Mouse (Mus musculus) neutrophil, adult 5-6 weeks (primary cell): Measurements from ENCODE around the gene Zfand3. TPM values are rescaled to one million over a fixed set of nuclear protein-coding genes. Genes with fewer than 3 reads are reported as not detected.

Source experiments
- ATAC-seq: fragments of 151-379, 151-347 bp; 2 replicates; pipeline ENCODE4 v1.8.0; 2017; ENCODE audit warnings: mild to moderate bottlenecking, moderate TSS enrichment; ENCODE audit not compliant: insufficient number of reproducible peaks, poor library complexity, low FRiP score, severe bottlenecking; ENCODE audit errors: extremely low read depth
- total RNA-seq: library from RNA; stranded (forward); fragments of 200-1000 nt; gene quantifications from 2 replicates; pipeline ENCODE4 v1.2.3, GENCODE M21; 2017

Gene Zfand3
- total RNA-seq, 1 experiment from 2014 or later: 83.2 TPM

DNA sequence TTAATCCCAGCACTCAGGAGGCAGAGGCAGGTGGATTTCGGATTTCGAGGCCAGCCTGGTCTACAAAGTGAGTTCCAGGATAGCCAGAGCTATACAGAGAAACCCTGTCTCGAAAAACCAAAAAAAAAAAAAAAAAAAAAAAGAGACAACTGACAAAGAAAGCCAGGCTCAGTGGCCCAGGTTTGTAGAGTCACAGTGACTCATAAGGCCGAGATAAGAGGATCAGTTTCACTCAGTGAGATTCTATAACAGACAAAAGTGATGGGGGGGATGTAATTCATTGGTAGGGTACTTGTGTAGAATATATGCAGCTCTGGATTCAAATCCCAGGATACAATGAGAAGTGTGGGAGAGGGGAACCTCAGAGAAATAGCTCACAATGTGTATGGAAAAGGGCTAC is 10.1 kb upstream of the Zfand3 start:
- ATAC-seq: no peak

DNA sequence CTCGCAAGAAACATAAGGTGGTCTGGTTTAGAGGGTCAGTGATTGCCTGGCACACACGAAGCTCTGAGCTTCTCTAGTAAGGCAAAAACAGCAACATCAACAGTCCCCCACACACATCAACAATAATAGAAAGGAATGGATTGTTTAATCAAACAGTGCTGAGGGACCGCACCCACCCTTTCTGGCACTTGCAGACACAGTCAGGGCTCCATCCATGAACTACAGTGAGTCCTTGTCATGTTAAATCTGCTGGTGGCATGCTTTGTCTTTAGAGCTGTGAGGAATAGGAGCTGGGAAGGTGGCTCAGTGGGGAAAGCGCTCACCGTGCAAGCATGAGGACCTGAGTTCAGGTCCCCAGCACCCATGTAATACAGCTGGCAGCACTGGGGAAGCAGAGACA is 8.5 kb upstream of the Zfand3 start:
- no peak for ATAC-seq

DNA sequence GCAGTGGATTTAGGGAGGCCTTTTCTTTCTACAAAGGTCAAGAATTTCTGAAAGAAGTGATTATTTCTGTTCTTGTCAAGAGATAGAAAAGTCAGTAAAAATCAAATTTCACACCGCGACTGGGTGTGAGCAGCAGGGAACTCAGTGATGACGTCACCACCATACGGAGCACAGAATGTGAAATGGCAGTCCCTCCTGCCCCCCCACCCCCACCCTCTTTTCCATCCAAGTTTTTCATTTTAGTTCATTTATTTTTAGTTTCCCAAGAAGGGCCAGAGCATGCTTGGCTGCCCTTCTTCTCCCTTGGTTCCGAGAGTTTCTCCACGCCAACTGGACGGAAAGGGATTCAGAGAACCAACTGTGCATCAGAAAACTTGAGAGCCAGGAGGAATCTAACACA is 6.8 kb upstream of the Zfand3 start:
- ATAC-seq: no peak

DNA sequence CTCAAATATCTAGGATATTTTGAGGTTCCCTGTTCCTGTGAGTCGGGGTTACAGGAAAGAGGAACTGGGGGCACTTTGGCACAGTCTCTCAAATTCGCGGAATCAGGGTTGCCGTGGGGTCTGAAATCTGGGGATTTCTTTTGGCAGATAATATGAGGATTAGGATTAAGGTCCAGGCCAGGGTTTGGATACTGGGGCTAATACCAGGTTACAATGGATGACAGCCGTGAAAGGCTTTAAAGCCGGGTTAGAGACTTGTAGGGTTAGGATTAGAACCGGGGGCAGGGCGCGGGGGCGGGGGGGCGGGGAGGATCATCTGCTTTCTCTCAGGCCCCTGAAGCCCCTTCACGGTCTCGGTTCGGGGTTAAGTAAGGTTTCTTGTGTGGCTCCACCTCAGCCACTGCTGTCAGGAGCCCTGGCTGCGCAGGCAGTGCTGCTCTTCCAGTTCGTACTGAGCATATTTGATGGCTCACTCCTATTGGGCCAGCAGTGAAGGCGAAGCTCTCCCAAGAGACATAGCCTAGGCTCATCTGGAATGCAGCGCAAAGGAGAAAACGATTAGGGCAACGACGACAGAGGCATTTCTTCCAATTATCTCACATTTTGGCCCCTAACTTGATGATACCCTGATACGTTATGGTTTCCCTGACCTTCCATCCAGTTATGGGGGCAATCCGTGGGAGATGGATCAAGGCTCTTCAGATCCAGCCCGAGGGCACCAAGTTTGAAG is 5.8 kb upstream of the Zfand3 start:
- ATAC-seq: no peak

DNA sequence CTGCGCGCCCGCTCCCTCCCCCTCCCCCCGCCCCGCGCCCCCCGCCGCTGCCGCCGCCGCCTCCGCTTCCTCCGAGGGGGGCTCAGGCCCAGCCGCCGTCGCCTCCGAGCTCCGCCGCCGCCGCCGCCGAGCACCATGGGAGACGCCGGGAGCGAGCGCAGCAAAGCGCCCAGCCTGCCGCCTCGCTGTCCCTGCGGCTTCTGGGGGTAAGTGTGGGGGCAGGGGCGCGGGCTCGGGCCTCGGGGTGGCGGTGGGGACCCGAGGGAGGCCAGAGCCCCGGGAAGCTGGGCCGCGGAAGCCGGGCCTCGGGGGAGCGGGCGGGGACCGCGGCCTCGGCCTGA is 540 bp downstream of the Zfand3 start:
- ATAC-seq: no peak

DNA sequence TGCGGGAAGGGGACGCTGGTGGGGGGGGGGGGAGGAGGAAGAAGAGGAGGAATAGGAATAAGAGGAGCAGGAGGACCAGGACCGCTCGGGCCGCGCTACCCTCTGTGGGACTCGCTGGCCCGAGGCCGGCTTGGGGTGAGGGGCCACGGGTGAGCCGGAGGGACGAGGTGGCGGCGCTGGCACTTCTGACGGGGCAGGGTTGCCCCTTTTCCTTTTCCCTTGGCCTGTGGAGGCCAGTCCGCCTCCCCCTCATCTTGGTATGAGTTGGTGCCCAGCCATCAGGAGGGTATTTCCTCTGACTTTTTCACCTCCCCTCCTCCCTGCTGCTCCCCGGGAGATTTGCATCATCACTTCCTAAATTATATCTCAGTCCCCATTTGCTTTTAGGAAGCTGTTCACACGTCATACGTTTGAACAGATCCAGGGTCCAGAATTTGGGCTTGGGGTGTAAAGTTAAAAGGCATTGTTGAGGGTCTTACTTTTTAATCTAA is 963 bp downstream of the Zfand3 start:
- peak; percentile 21; the same call in 1 of the 2 replicates for ATAC-seq

DNA sequence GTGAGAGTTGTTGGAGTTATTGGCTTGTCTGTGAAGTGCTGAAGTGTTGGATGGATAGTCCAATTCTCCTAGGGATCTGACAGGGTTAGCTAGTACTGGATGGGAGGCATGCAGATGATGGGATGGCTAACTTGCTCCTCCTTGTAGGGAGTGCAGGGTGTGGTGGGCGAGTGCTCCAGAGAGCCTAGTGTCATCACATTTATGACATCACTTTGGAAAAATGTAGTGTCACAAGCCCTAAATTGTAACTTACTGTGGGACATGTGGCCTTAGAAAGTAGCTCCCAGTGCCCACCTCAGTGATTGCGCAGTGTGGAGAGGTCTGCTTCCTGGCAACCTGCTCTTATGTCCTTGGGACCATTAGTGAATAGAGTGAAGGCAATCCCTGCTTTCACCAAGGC is 2.3 kb downstream of the Zfand3 start:
- no peak for ATAC-seq

DNA sequence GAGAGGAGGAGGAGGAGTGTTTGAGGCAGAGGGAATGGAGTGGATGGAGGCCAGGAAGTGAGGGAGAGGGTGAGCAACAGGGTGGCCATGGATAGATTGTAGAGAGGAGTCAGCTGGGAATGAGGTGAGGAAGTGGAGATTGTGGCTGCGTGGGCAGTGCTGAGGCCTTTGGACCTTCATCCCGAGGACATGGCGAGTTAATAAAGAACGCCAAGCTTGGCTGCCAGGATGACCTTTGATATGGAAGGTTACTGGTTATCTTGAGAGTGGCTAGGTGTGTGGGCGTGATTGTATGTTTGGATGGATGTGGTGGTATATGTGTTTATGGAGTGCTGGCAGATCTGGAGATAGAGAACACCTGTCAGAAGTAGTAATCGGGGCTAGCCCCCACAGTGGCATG is 3.4 kb downstream of the Zfand3 start:
- ATAC-seq: no peak

DNA sequence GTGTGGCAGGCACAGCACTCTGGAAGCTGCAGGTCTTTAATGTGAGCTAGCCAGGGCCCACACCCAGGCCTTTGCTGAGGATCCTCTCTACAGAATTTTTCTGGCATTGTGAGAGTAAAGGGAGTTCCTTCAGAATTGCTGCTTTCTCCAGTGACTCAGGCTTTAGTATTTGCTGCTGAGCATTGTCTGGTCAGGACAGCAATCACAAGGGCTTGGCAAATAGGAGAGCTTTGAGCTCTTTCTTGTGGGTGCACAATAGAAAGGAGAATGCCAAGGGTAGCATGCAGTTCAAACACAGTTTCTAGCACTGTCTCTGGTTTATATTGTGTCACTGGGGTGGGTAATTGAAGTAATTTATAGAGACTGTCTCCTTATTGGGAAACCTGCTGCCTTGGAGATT is 3.9 kb downstream of the Zfand3 start:
- ATAC-seq: no peak

DNA sequence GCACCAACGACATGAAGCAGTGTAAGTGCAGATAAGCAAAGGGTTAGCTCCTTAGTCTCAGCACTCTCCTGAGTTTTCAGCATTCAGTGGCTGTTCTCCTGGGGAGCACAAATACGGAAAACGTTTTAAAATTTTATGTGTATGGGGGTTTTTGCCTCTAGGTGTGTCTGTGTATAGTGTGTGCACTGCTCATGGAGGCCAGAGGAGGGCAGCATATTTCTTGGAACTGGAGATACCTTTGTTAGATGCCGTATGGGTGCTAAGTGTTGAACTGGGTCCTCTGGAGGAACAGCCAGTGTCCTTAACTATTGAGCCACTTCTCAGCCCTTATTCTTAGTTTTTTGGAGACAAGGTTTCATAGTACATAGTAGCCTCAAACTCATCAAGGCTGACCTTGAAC is 10.1 kb downstream of the Zfand3 start:
- ATAC-seq: no peak

DNA sequence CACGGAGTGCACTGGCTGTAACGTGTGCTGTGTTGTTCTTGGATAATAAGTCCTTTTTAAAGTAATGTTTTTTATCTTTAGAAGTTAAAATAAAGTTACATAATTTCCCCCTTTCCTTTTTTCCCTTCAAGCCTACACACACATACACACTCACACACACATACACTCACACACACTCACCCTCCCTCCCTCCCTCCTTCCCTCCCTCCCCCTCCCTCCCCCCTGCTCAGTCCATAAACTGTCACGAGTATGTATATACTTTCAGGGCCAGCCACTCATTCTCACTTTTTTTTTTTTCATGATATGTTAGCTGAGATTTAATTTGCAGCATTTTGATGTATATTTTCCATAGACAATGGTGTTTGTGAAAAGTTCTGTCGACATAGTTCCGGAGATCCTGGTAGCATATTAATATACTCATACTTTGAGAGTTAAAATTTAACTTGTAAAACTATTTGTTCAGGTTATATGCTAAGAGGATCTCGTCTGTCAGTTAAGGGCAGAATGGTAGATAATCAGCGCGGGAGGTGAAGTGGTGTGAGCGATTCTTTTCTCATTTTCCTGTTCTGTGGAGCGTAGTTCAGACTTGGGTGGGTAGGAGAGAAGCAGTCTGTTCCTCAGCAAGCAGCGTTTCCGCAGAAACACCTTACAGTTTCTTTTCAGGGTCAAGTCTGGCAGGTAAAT is 14.5 kb downstream of the Zfand3 start:
- ATAC-seq: no peak

DNA sequence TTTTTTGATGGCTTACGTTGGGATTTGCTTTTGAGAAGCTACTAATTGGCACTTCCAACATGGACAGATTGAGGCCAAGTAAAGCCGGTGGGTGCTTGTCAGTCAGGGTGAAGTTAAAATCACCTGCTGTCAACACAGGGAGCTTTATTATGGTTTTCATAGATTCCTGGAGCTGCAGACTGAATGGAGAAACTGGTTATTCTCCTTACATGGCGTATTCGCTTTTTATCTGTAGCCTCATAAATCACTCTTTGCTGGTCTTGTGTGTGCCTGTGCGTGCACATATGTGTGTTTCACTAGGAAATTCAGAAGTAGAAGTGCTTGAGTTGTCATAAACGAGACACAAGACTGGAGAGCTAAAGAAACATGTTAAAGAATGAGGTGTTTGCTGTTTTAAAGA is 15.4 kb downstream of the Zfand3 start:
- no peak for ATAC-seq

DNA sequence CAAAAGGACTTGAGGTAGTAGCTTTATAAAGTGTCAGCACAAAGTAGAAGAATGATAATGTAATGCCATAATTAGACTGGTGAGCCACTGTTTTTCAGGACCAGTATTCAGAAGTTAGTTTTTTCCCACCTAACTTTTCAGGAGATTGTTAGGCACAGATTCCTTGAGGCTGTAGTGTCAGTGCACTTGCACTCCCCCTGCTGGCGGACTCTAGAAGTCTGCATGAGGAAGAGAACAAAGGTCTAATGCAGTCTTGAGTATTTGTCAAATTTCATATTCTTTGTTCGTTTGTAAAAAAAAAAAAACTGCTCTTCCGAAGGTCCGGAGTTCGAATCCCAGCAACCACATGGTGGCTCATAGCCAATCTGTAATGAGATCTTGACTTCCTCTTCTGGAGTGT is 20.1 kb downstream of the Zfand3 start:
- peak; percentile 55; the same call in 1 of the 2 replicates for ATAC-seq

DNA sequence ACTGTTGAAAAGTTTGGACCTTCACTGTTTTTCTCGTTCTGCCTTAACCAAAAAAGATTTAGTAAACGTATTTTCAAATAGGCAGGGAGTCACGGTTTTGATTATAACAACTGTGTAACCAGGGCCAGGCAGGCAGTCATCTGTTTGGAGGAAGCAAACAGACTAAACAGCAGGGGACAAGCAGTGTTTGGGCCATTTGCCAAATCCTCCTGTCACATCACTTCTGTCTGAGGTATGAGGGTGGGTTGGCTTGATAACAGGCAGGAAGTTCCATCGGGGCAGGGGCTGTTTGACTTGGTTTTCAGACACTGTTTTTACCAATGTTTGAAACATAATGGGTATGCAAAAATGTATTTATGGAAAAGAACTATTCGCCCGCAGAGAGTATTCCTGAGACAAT is 22.1 kb downstream of the Zfand3 start:
- ATAC-seq: no peak

DNA sequence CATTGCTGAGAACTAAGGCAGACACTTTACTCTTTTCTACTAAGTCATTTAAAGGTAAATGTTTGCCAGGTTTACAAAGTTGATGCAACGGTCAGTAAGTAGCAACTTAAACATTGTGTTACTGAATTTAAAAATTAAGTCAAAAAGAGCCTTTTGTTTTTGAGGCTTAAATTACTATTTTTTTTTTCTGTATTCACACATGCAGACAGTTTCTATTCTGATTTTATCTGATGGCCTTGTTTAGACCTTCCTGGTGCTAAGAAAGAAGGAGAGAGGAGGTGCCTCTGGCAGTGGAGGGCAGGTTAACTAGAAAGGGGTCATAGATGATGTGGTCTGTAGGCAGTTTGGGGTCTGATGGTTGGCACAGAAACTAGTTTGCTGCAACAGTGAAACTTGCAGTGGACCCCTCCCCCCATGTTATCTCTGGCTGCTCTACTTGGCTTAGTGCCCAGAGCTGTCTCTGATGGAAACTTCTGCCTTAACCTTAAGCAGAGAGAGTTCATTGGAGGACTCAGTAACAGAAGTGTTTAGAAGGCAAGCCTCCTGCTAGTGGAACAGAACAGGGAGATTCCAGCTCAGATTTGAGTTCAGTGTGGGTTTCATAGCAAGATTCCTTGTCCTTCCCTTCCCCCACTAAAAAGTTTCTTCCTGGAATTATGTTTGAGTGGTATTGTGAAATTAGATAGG is 23.0 kb downstream of the Zfand3 start:
- ATAC-seq: no peak

DNA sequence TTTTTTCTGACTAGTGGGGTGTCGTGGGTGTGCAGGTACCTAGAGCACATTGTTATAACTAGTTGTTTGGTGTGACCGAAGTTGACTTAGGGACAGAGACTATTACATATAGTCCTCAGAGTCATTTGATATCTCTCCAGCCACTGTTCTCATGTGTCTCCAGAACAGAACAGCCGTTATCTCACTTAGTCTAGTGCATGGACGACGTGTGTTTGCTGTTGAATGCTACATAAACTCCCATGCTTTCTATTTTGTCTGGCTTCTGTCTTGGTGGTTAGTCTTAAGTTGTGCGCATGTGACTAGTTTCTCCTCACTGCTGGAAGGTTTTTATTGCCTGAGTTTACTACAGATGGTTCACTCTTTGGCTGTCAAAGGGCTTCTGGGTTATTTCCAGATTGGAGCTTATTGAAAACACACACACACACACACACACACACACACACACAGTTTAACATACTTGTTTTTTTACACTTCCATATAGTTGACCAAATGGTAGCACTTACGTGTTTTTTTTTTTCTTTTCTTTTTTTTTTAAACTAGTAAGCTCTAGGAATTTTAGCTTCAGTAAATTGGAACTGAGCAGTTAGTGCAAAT is 25.2 kb downstream of the Zfand3 start:
- ATAC-seq: no peak

DNA sequence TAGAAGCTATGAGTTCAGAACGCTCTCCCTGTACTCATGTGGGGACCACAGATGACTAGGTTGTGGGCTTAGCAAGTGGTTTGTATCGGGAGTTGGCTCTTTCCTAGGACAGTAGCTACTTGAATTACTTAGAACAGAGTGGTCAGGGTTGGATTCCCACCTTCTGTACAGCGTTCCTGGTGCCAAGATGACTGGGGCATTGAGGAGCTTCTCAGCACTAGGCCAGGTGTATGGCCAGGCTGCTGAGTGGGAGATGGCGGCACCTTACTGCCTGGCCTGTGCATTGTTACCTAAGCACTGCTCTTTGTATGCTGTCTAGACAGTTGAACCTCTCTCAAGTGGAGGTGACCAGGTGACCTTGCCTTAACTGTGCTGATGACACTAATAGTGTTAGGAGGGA is 28.3 kb downstream of the Zfand3 start:
- no peak for ATAC-seq

DNA sequence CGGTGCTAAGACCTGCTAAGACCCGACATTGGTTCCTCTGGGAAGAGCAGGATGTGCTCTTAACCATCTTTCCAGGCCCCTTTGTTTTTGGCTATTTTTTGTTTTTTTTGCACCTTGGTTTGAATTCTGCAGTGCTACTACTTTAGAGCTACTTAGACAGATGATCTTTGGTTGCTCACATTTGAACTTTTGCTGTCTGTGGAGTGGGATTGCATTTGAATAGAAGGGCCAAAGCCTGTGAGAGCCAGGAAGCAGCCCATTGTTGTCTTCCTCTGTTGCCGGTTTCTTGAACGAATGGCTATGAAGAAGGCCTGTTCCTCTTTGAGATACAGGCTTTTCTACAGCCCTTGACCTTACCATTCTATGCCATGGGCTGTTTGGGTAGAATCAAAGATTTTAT is 29.5 kb downstream of the Zfand3 start:
- no peak for ATAC-seq

DNA sequence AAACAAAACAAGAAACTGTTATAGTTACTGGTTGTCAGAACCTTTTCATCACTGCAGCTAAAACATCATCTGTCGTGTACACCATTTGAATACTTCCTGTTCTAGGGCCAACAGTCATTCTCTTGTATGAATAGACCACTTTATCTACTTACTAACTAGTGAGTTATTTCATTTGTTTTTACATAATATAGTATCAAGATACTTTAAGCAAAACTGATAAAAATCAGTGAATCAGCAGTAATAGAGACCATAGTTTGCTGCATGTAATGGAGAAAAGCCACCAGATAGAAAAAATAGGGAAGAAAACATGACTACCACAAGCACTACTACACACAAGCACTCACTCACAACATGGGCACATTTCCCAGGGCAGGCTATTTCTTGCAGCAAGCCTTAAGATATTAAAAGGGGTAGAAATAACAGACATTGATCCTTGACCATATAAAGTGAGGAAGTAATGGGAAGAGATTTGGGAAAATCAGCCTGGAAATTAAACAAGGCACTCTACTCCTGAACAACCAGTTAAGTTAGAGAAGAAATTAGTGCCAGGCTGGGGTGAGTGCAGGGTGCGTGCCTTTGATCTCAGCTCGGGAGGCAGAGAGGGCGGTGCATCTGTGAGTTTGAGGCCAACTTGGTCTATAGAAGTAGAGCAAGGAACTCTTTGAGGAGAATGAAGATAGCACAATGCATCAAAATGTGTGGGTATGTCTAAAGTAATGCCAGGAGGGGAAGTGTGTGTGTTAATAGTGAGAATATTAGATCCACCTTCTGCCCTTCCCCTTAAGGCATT is 30.9 kb downstream of the Zfand3 start:
- no peak for ATAC-seq
